Comparison of ENCODE assay signal across 22 mouse cellular contexts in genomic region chr1:79678117-79678684, GRCm38 (mm10). TPM values are rescaled to one million over a fixed set of nuclear protein-coding genes. Genes with fewer than 3 reads are reported as not detected.
DNase-seq lines count a peak whose midpoint lies in the region; ATAC-seq and TF ChIP-seq lines count a peak whose summit lies in the region.
"Had no signal": no experiment of that assay in that cellular context is flagged by ENCODE, and none has a peak within 500 bp of the region (broad histone marks: within the 10 kb centered on the region; RNA-seq: fewer than 3 reads in every experiment).

No protein-coding gene starts in this region.

- no peaks in the 10 kb centered on the region for H3K9me3 ChIP-seq in kidney, embryonic 14.5 days (ENCODE audit: control insufficient read depth, low read length)
- no peaks in the 10 kb centered on the region for H3K9me3 ChIP-seq in lung, embryonic 14.5 days (ENCODE audit: low read depth, low read length)
- no peaks in the 10 kb centered on the region for H3K9me3 ChIP-seq in lung, postnatal 0 days (ENCODE audit: low read length)
- no peaks in the 10 kb centered on the region for H3K9me3 ChIP-seq in forebrain, embryonic 15.5 days
- H3K9me3 ChIP-seq: forebrain, embryonic 10.5 days; forebrain, embryonic 13.5 days; hindbrain, embryonic 12.5 days; hindbrain, embryonic 15.5 days had no signal

- H3K36me3 ChIP-seq in kidney, embryonic 14.5 days (ENCODE audit: control insufficient read depth, insufficient read depth, low read length), result no peaks in the 10 kb centered on the region
- no peaks in the 10 kb centered on the region for H3K36me3 ChIP-seq in lung, embryonic 14.5 days (ENCODE audit: insufficient read depth)
- H3K36me3 ChIP-seq in lung, postnatal 0 days (ENCODE audit: insufficient read depth, low read length), result no peaks in the 10 kb centered on the region
- H3K36me3 ChIP-seq in forebrain, embryonic 15.5 days, result no peaks in the 10 kb centered on the region
- H3K36me3 ChIP-seq: forebrain, embryonic 10.5 days; hindbrain, embryonic 12.5 days; hindbrain, embryonic 15.5 days had no signal

- no peak overlapping the region for H3K4me3 ChIP-seq in kidney, embryonic 14.5 days (ENCODE audit: low read length)
- H3K4me3 ChIP-seq in lung, embryonic 14.5 days (ENCODE audit: low read depth, low read length), result no peak overlapping the region
- H3K4me3 ChIP-seq in lung, postnatal 0 days (ENCODE audit: low read depth, low read length), result no peak overlapping the region
- no peak overlapping the region for H3K4me3 ChIP-seq in forebrain, embryonic 15.5 days
- H3K4me3 ChIP-seq: forebrain, embryonic 10.5 days; forebrain, embryonic 13.5 days; gastrocnemius, adult 2 months; hindbrain, embryonic 12.5 days; hindbrain, embryonic 15.5 days had no signal

- no peak for DNase-seq in kidney, adult 8-10 months
- DNase-seq in lung, embryonic 14.5 days, result no peak
- DNase-seq in lung, postnatal 14 days, result no peak
- DNase-seq in lung, postnatal 0 days (ENCODE audit: low spot score), result peak; percentile 28
- DNase-seq in lung, adult 18-20 months, result no peak
- DNase-seq in adrenal gland, postnatal 14 days, result no peak
- DNase-seq: adrenal gland, adult 2 months; adrenal gland, postnatal 25 days; cerebellum, adult 18-20 months; cerebellum, adult 9-10 months; cerebellum, postnatal 14 days; forebrain, postnatal 0 days; gastrocnemius, adult 2 months; gastrocnemius, postnatal 14 days; heart, adult 11 months had no signal

- H3K4me1 ChIP-seq in kidney, embryonic 14.5 days (ENCODE audit: control insufficient read depth, insufficient read depth, low read length), result no peaks in the 10 kb centered on the region
- no peaks in the 10 kb centered on the region for H3K4me1 ChIP-seq in lung, embryonic 14.5 days (ENCODE audit: insufficient read depth)
- H3K4me1 ChIP-seq in lung, postnatal 0 days (ENCODE audit: insufficient read depth, low read depth, low read length), result no peaks in the 10 kb centered on the region
- no peaks in the 10 kb centered on the region for H3K4me1 ChIP-seq in forebrain, embryonic 15.5 days
- H3K4me1 ChIP-seq: forebrain, embryonic 13.5 days; hindbrain, embryonic 12.5 days; hindbrain, embryonic 15.5 days had no signal

- peak overlapping the region; percentile 45; the same call in 1 of the 2 replicates for H3K27ac ChIP-seq in kidney, embryonic 14.5 days (ENCODE audit: low read depth, low read length)
- H3K27ac ChIP-seq in lung, embryonic 14.5 days (ENCODE audit: low read depth), result no peak overlapping the region
- H3K27ac ChIP-seq in lung, postnatal 0 days (ENCODE audit: low read length), result no peak overlapping the region
- no peak overlapping the region for H3K27ac ChIP-seq in forebrain, embryonic 15.5 days (replicated peaks)
- H3K27ac ChIP-seq: forebrain, embryonic 10.5 days; forebrain, embryonic 13.5 days; gastrocnemius, adult 2 months; hindbrain, embryonic 12.5 days; hindbrain, embryonic 15.5 days had no signal

- H3K27me3 ChIP-seq in kidney, embryonic 14.5 days (ENCODE audit: control insufficient read depth, insufficient read depth, low read length), result peaks cover 2% of the 10 kb centered on the region
- peaks cover 6% of the 10 kb centered on the region; the same call in 1 of the 2 replicates for H3K27me3 ChIP-seq in lung, embryonic 14.5 days (ENCODE audit: insufficient read depth, low read length)
- no peaks in the 10 kb centered on the region for H3K27me3 ChIP-seq in lung, postnatal 0 days (replicated peaks; ENCODE audit: insufficient read depth, low read length)
- 0 out of 2 replicates have a peak, but pooled peaks cover under 1% of the 10 kb centered on the region for H3K27me3 ChIP-seq in forebrain, embryonic 15.5 days

- H3K4me2 ChIP-seq in kidney, embryonic 14.5 days (replicated peaks; ENCODE audit: low read depth, low read length), result no peak overlapping the region
- H3K4me2 ChIP-seq in lung, embryonic 14.5 days, result 0 out of 2 replicates have a peak overlapping the region, but pooled peaks have one; percentile 12
- H3K4me2 ChIP-seq in lung, postnatal 0 days (replicated peaks; ENCODE audit: low read depth, low read length), result no peak overlapping the region
- no peak overlapping the region for H3K4me2 ChIP-seq in forebrain, embryonic 15.5 days (replicated peaks)
- H3K4me2 ChIP-seq: forebrain, embryonic 13.5 days; heart, embryonic 11.5 days; hindbrain, embryonic 12.5 days; hindbrain, embryonic 15.5 days had no signal

- peak; percentile 43 for ATAC-seq in kidney, embryonic 14.5 days (ENCODE audit: low FRiP score, low TSS enrichment)
- peak; percentile 30; the same call in 1 of the 2 replicates for ATAC-seq in lung, embryonic 14.5 days (ENCODE audit: insufficient read depth)
- peak; percentile 35 for ATAC-seq in lung, postnatal 0 days
- no peak for ATAC-seq in forebrain, embryonic 15.5 days (replicated peaks)
- ATAC-seq: forebrain, embryonic 13.5 days; forebrain, postnatal 0 days had no signal

- TF ChIP-seq CTCF in lung, embryonic 14.5 days (IDR thresholded peaks at IDR 0.05; ENCODE audit: low read depth), result no peak
- TF ChIP-seq CTCF in lung, postnatal 0 days (IDR thresholded peaks at IDR 0.05), result no peak

- no peak overlapping the region for H3K9ac ChIP-seq in kidney, embryonic 14.5 days (ENCODE audit: low read depth, low read length)
- H3K9ac ChIP-seq in lung, embryonic 14.5 days, result no peak overlapping the region
- H3K9ac ChIP-seq in lung, postnatal 0 days (replicated peaks; ENCODE audit: low read depth), result no peak overlapping the region
- H3K9ac ChIP-seq in forebrain, embryonic 15.5 days (replicated peaks), result no peak overlapping the region
- H3K9ac ChIP-seq: forebrain, embryonic 13.5 days; forebrain, postnatal 0 days; hindbrain, embryonic 12.5 days; hindbrain, embryonic 15.5 days had no signal

- 74% methylated on average over 8 of the region's 8 CpGs for WGBS in kidney, embryonic 14.5 days
- WGBS in lung, embryonic 14.5 days, result 58% methylated on average over 8 of the region's 8 CpGs
- 57% methylated on average over 8 of the region's 8 CpGs for WGBS in lung, postnatal 0 days
- WGBS in forebrain, embryonic 15.5 days, result 83% methylated on average over 8 of the region's 8 CpGs

- no peak for TF ChIP-seq EP300 in lung, postnatal 0 days (IDR thresholded peaks at IDR 0.05)

RNA-seq across cellular contexts. Expression of gene Ap1s3, which starts 6.4 kb away (rescaled TPM):
- 0.92 and 2.0 TPM in 2 replicates for polyA plus RNA-seq in kidney, embryonic 14.5 days (2014; fragmentation: Nextera tagmentation; extraction: Ambion mirVana)
- 0.51 and 0.84 TPM in 2 replicates for polyA plus RNA-seq in lung, embryonic 14.5 days (2014; fragmentation: Nextera tagmentation; extraction: Ambion mirVana)
- polyA plus RNA-seq in lung, postnatal 0 days (2015; fragmentation: Nextera tagmentation; extraction: Ambion mirVana), result 1.2 and 1.6 TPM in 2 replicates
- total RNA-seq in adrenal gland, postnatal 14 days (2021), result 0.67 and 2.2 TPM in 2 replicates
- polyA plus RNA-seq in forebrain, embryonic 15.5 days (2015; fragmentation: Nextera tagmentation; extraction: Ambion mirVana), result not detected in 2 replicates
- total RNA-seq: gastrocnemius, adult 2 months had no signal
